In genomic region chrX:133931302-133932013, GRCm38 (mm10) we compare ENCODE assay signal across 9 mouse cellular contexts. TPM values are rescaled to one million over a fixed set of nuclear protein-coding genes. Genes with fewer than 3 reads are reported as not detected.
DNase-seq lines count a peak whose midpoint lies in the region; ATAC-seq lines count a peak whose summit lies in the region.
"Had no signal": no experiment of that assay in that cellular context is flagged by ENCODE, and none has a peak within 500 bp of the region (broad histone marks: within the 10 kb centered on the region; RNA-seq: fewer than 3 reads in every experiment).

No protein-coding gene starts in this region.

- no peaks in the 10 kb centered on the region for H3K4me1 ChIP-seq in midbrain, embryonic 13.5 days (replicated peaks)
- no peaks in the 10 kb centered on the region for H3K4me1 ChIP-seq in midbrain, embryonic 16.5 days (ENCODE audit: control insufficient read depth, insufficient read depth, low read length)
- H3K4me1 ChIP-seq: limb, embryonic 15.5 days had no signal

- no peak overlapping the region for H3K9ac ChIP-seq in midbrain, embryonic 13.5 days (replicated peaks)
- no peak overlapping the region for H3K9ac ChIP-seq in midbrain, embryonic 16.5 days (ENCODE audit: low read depth, low read length)
- H3K9ac ChIP-seq: limb, embryonic 15.5 days had no signal

- no peak overlapping the region for H3K4me3 ChIP-seq in midbrain, embryonic 13.5 days (replicated peaks)
- no peak overlapping the region for H3K4me3 ChIP-seq in midbrain, embryonic 16.5 days (ENCODE audit: low read depth, low read length)
- H3K4me3 ChIP-seq: limb, embryonic 15.5 days had no signal

- no peak overlapping the region for H3K4me2 ChIP-seq in midbrain, embryonic 13.5 days (replicated peaks)
- H3K4me2 ChIP-seq in midbrain, embryonic 16.5 days (ENCODE audit: low read length): no peak overlapping the region
- H3K4me2 ChIP-seq: limb, embryonic 15.5 days had no signal

- WGBS in midbrain, embryonic 13.5 days: 59% methylated on average over 12 of the region's 12 CpGs
- 61% methylated on average over 12 of the region's 12 CpGs for WGBS in midbrain, embryonic 16.5 days

- H3K36me3 ChIP-seq in midbrain, embryonic 13.5 days: no peaks in the 10 kb centered on the region
- no peaks in the 10 kb centered on the region for H3K36me3 ChIP-seq in midbrain, embryonic 16.5 days (ENCODE audit: control insufficient read depth, insufficient read depth, low read length)
- H3K36me3 ChIP-seq: limb, embryonic 15.5 days had no signal

- H3K9me3 ChIP-seq in midbrain, embryonic 13.5 days: no peaks in the 10 kb centered on the region
- H3K9me3 ChIP-seq in midbrain, embryonic 16.5 days (replicated peaks; ENCODE audit: control insufficient read depth, low read length, poor library complexity, severe bottlenecking): no peaks in the 10 kb centered on the region
- H3K9me3 ChIP-seq: limb, embryonic 15.5 days had no signal

- H3K27me3 ChIP-seq in midbrain, embryonic 13.5 days: no peaks in the 10 kb centered on the region
- no peaks in the 10 kb centered on the region for H3K27me3 ChIP-seq in midbrain, embryonic 16.5 days (ENCODE audit: control insufficient read depth, insufficient read depth, low read depth, low read length)

- peak; percentile 9 for DNase-seq in cerebellum, adult 9-10 months
- DNase-seq in c-Kit-positive CD71-positive TER-119-negative erythroid progenitor cells, embryonic 14.5 days (ENCODE audit: low read depth): peak; percentile 24
- DNase-seq in kidney, postnatal 10 days: peak; percentile 37
- DNase-seq in yolk sac, embryonic 10.5 days (ENCODE audit: low spot score): no peak

- no peak for ATAC-seq in cerebellum, adult (ENCODE audit: insufficient number of reproducible peaks, low FRiP score, low TSS enrichment)
- 0 out of 2 replicates have a peak, but pooled peaks have one; percentile 34 for ATAC-seq in midbrain, embryonic 13.5 days
- no peak for ATAC-seq in midbrain, embryonic 16.5 days
- ATAC-seq in megakaryocyte, adult 5-6 weeks (ENCODE audit: poor library complexity, severe bottlenecking): peak; percentile 51

- H3K27ac ChIP-seq in midbrain, embryonic 13.5 days: no peak overlapping the region
- no peak overlapping the region for H3K27ac ChIP-seq in midbrain, embryonic 16.5 days (ENCODE audit: low read length)
- H3K27ac ChIP-seq: limb, embryonic 15.5 days had no signal

RNA-seq across cellular contexts. Expression of gene Srpx2, which starts 23.2 kb away (rescaled TPM):
- 1.4 and 1.6 TPM in 2 replicates for polyA plus RNA-seq in midbrain, embryonic 13.5 days (2015; fragmentation: Nextera tagmentation; extraction: Ambion mirVana)
- polyA plus RNA-seq in midbrain, embryonic 16.5 days (2015; fragmentation: Nextera tagmentation; extraction: Ambion mirVana): 1.4 and 1.7 TPM in 2 replicates
- total RNA-seq in megakaryocyte, adult 5-6 weeks (2015): not detected in 2 replicates
- not detected in 2 replicates for total RNA-seq in megakaryocyte, adult 5-6 weeks (2017)

RNA-seq across cellular contexts. Expression of gene Tspan6, which starts 33.2 kb away (rescaled TPM):
- polyA plus RNA-seq in midbrain, embryonic 13.5 days (2015; fragmentation: Nextera tagmentation; extraction: Ambion mirVana): 240 and 273 TPM in 2 replicates
- 301 and 305 TPM in 2 replicates for polyA plus RNA-seq in midbrain, embryonic 16.5 days (2015; fragmentation: Nextera tagmentation; extraction: Ambion mirVana)
- total RNA-seq in megakaryocyte, adult 5-6 weeks (2015): 0.13 and 0.43 TPM in 2 replicates
- total RNA-seq in megakaryocyte, adult 5-6 weeks (2017): 2.0 TPM in 1 of 2 replicates, not detected in the other

RNA-seq across cellular contexts. Expression of gene Sytl4, which starts 50.2 kb away (rescaled TPM):
- polyA plus RNA-seq in midbrain, embryonic 13.5 days (2015; fragmentation: Nextera tagmentation; extraction: Ambion mirVana): 0.39 and 0.59 TPM in 2 replicates
- polyA plus RNA-seq in midbrain, embryonic 16.5 days (2015; fragmentation: Nextera tagmentation; extraction: Ambion mirVana): 0.78 and 0.99 TPM in 2 replicates
- total RNA-seq in megakaryocyte, adult 5-6 weeks (2015): not detected in 2 replicates
- total RNA-seq in megakaryocyte, adult 5-6 weeks (2017): 0.15 TPM in 1 of 2 replicates, not detected in the other

Comparison
In these comparisons a context has a peak if more than half of its experiments do, and no peak if none do; other contexts are left out.
1. ATAC-seq: peak in midbrain, embryonic 13.5 days (single experiment) and megakaryocyte, adult 5-6 weeks (single experiment); none in cerebellum, adult (single experiment) and midbrain, embryonic 16.5 days (single experiment).